ENCODE assay signal across 8 mouse cellular contexts in the genomic region with DNA sequence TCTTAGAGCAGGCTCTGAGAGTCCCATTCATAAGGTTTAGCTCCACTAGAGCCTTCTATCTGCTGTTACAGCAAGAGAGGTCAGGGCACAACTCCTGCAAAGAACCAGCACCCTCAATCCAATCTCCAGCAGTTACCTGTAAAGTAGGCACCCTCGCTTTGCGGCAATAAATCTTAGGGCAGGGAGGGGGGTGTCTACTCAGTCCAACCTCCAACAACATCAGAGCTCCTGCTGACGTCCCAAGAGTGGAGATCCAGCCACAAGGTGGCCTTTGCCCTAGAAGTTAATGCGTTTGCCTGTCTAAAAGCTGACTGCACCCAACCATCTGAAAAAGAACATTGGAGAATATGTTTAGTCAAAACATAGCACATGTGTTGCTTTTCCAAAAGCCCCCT. TPM values are rescaled to one million over a fixed set of nuclear protein-coding genes. Genes with fewer than 3 reads are reported as not detected.
DNase-seq lines count a peak whose midpoint lies in the region; ATAC-seq lines count a peak whose summit lies in the region.

No protein-coding gene starts in this region.

- H3K27me3 ChIP-seq in heart, embryonic 10.5 days (ENCODE audit: insufficient read depth, poor library complexity, severe bottlenecking), result peaks cover 30% of the 10 kb centered on the region
- 0 out of 2 replicates have a peak, but pooled peaks cover 3% of the 10 kb centered on the region for H3K27me3 ChIP-seq in neural tube, embryonic 12.5 days (replicated peaks)
- H3K27me3 ChIP-seq in hindbrain, embryonic 16.5 days (replicated peaks; ENCODE audit: control insufficient read depth, insufficient read depth, low read length), result no peaks in the 10 kb centered on the region

- H3K9ac ChIP-seq in neural tube, embryonic 12.5 days, result peak overlapping the region; percentile 67; the same call in 1 of the 2 replicates
- H3K9ac ChIP-seq in hindbrain, embryonic 16.5 days (ENCODE audit: low read depth, low read length), result no peak overlapping the region

- H3K4me1 ChIP-seq in heart, embryonic 10.5 days, result peaks cover 50% of the 10 kb centered on the region
- H3K4me1 ChIP-seq in neural tube, embryonic 12.5 days, result peaks cover 22% of the 10 kb centered on the region
- peaks cover 16% of the 10 kb centered on the region for H3K4me1 ChIP-seq in hindbrain, embryonic 16.5 days (ENCODE audit: control insufficient read depth, insufficient read depth, low read depth, low read length)

- no peaks in the 10 kb centered on the region for H3K36me3 ChIP-seq in heart, embryonic 10.5 days
- no peaks in the 10 kb centered on the region for H3K36me3 ChIP-seq in neural tube, embryonic 12.5 days
- H3K36me3 ChIP-seq in hindbrain, embryonic 16.5 days (ENCODE audit: control insufficient read depth, insufficient read depth, low read length), result no peaks in the 10 kb centered on the region

- intact Hi-C loops in heart, postnatal 10 days (cut with DNase I), result loop anchor here (5.0 kb wide), 1 partner anchor 68 kb away; no protein-coding TSS in a partner anchor

- H3K27ac ChIP-seq in heart, embryonic 10.5 days, result no peak overlapping the region
- H3K27ac ChIP-seq in neural tube, embryonic 12.5 days, result no peak overlapping the region
- peak overlapping the region; percentile 87 for H3K27ac ChIP-seq in hindbrain, embryonic 16.5 days (ENCODE audit: low read depth, low read length)

- 51% methylated on average over 4 of the region's 4 CpGs for WGBS in heart, embryonic 10.5 days
- WGBS in neural tube, embryonic 12.5 days, result 38% methylated on average over 4 of the region's 4 CpGs
- 55% methylated on average over 4 of the region's 4 CpGs for WGBS in hindbrain, embryonic 16.5 days

- H3K9me3 ChIP-seq in heart, embryonic 10.5 days, result no peaks in the 10 kb centered on the region
- no peaks in the 10 kb centered on the region for H3K9me3 ChIP-seq in neural tube, embryonic 12.5 days
- no peaks in the 10 kb centered on the region for H3K9me3 ChIP-seq in hindbrain, embryonic 16.5 days (ENCODE audit: control insufficient read depth, low read length)

- peak overlapping the region; percentile 73; the same call in 1 of the 2 replicates for H3K4me3 ChIP-seq in heart, embryonic 10.5 days
- H3K4me3 ChIP-seq in neural tube, embryonic 12.5 days, result peak overlapping the region; percentile 11; the same call in 1 of the 2 replicates
- H3K4me3 ChIP-seq in hindbrain, embryonic 16.5 days (ENCODE audit: low read length), result peak overlapping the region; percentile 77

- ATAC-seq in neural tube, embryonic 12.5 days (ENCODE audit: low FRiP score, low read depth), result no peak
- no peak for ATAC-seq in hindbrain, embryonic 16.5 days
- 0 out of 2 replicates have a peak, but pooled peaks have one; percentile 8 for ATAC-seq in neutrophil, adult 5-6 weeks (ENCODE audit: extremely low read depth, insufficient number of reproducible peaks, low FRiP score, poor library complexity, severe bottlenecking)

- H3K4me2 ChIP-seq in neural tube, embryonic 12.5 days (replicated peaks), result peak overlapping the region; percentile 92
- peak overlapping the region; percentile 88 for H3K4me2 ChIP-seq in hindbrain, embryonic 16.5 days (ENCODE audit: low read length)

- DNase-seq in heart, embryonic 10.5 days (ENCODE audit: low spot score), result no peak
- DNase-seq in heart, postnatal 10 days, result no peak
- DNase-seq in neural tube, embryonic 10.5 days (ENCODE audit: extremely low spot score, low spot score), result no peak
- no peak for DNase-seq in ovary, postnatal 14 days (ENCODE audit: low spot score)
- no peak for DNase-seq in urinary bladder, postnatal 14 days (ENCODE audit: low spot score)

RNA-seq across cellular contexts. Expression of gene Ripor2, which starts 58.2 kb away (rescaled TPM):
- 5.2 and 6.8 TPM in 2 replicates for polyA plus RNA-seq in heart, embryonic 10.5 days (2016; fragmentation: Nextera tagmentation; extraction: Ambion mirVana)
- 10 to 100 TPM; 13.0 to 16.3 TPM for total RNA-seq in heart, postnatal 10 days (2021)
- polyA plus RNA-seq in neural tube, embryonic 12.5 days (2016; fragmentation: Nextera tagmentation; extraction: Ambion mirVana), result 14.8 and 16.5 TPM in 2 replicates
- polyA plus RNA-seq in hindbrain, embryonic 16.5 days (2015; fragmentation: Nextera tagmentation; extraction: Ambion mirVana), result 19.1 and 22.8 TPM in 2 replicates
- 585 and 610 TPM in 2 replicates for total RNA-seq in neutrophil, adult 5-6 weeks (2017)

Comparison
In these comparisons a context has a peak if more than half of its experiments do, and no peak if none do; other contexts are left out.
1. H3K4me3 ChIP-seq: peak in every context shown above with its lines; median percentile 77 in hindbrain, embryonic 16.5 days; 73 in heart, embryonic 10.5 days; 11 in neural tube, embryonic 12.5 days.